Mouse (Mus musculus) embryonic facial prominence, embryonic 12.5 days (tissue): ENCODE data around the gene Crlf1. TPM values are rescaled to one million over a fixed set of nuclear protein-coding genes. Genes with fewer than 3 reads are reported as not detected.

ENCODE experiments used
- ATAC-seq: fragments of 200-750 bp; cut with Nextera tagmentation; 2 replicates; pipeline ENCODE4 v1.8.0; 2017; ENCODE audit not compliant: insufficient number of reproducible peaks, insufficient read depth, low FRiP score, low TSS enrichment
- H3K27ac ChIP-seq: fragments of 300-500 bp; sonication (generic); 2 replicates; pipeline ENCODE4 v1.5.1; 2016; ENCODE audit warnings: mild to moderate bottlenecking
- H3K27me3 ChIP-seq: fragments of 300-500 bp; sonication (generic); 2 replicates; pipeline ENCODE4 v1.6.1; 2016; ENCODE audit warnings: mild to moderate bottlenecking, moderate library complexity
- H3K36me3 ChIP-seq: fragments of 300-500 bp; sonication (generic); 2 replicates; pipeline ENCODE4 v1.6.1; 2016; ENCODE audit warnings: mild to moderate bottlenecking
- H3K4me1 ChIP-seq: fragments of 300-500 bp; sonication (generic); 2 replicates; pipeline ENCODE4 v1.6.1; 2016
- H3K4me2 ChIP-seq: fragments of 300-500 bp; sonication (generic); replicated peaks from 2 replicates; pipeline ENCODE4 v1.6.1; 2016; ENCODE audit warnings: mild to moderate bottlenecking, moderate library complexity
- H3K4me3 ChIP-seq: fragments of 300-500 bp; sonication (generic); 2 replicates; pipeline ENCODE4 v1.5.1; 2016; ENCODE audit warnings: mild to moderate bottlenecking
- H3K9ac ChIP-seq: fragments of 300-500 bp; sonication (generic); 2 replicates; pipeline ENCODE4 v1.6.1; 2016; ENCODE audit warnings: mild to moderate bottlenecking, moderate library complexity
- H3K9me3 ChIP-seq: fragments of 300-500 bp; sonication (generic); 2 replicates; pipeline ENCODE4 v1.6.1; 2016; ENCODE audit warnings: mild to moderate bottlenecking, moderate library complexity
- WGBS: fragments of 180-500 bp; shearing (Covaris S2); methylation state at CpG from one replicate; pipeline ENCODE4 v1.1.7; 2016; 5-methylcytosine and 5-hydroxymethylcytosine counted together
- polyA plus RNA-seq: library from polyadenylated mRNA; unstranded; fragments of >200 nt; fragmentation: Nextera tagmentation; extraction: Ambion mirVana; gene quantifications from 2 replicates; pipeline ENCODE4 v1.2.1, GENCODE M21; 2016

Gene Crlf1
- polyA plus RNA-seq, 1 experiment from 2014 or later, result 74.4 TPM

DNA sequence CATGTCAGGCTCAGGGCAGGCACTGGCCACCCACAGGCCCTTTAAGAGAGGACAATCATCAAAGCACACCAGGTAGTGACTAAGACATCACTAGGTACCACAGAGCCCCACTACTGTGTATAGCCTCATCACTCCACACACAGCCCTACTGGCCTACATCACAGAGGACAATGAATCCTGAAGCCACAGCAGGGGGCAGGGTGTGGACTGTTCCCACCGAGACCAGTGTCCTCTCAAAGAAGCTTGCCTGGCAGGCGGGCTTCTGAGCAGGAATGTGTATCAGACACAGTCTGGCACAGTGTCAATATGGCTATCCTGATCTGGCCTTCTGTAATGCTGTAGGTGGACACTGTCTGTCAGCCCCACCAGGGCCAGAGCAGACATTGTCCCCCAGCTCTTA, 23.0 kb upstream of the Crlf1 start:
- WGBS, result 75% methylated on average over 2 of the region's 2 CpGs
- H3K36me3 ChIP-seq, result peaks cover 11% of the 10 kb centered on the region; the same call in 1 of the 2 replicates

DNA sequence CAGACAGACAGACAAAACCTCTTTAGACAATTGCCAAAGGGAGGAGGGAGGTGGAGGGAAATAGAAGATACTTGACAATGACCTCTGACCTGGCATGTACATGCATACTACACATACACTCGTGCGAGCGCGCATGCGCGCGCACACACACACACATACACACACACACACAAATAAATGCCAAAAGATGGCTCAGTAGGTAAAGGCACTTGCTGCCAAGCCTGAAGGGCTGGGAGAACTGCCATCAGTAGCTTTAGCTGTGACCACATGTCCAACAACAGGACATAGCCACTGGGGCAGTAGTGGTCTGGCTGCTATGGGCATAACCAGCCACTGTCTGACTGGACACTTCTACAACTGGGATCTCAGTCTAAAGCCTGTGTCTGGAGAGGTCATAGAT, 21.1 kb upstream of the Crlf1 start:
- WGBS, result 94% methylated on average over 7 of the region's 7 CpGs
- H3K4me2 ChIP-seq, result no peak overlapping the region
- no peak for ATAC-seq
- no peaks in the 10 kb centered on the region for H3K9me3 ChIP-seq
- H3K4me3 ChIP-seq, result no peak overlapping the region
- peaks cover 23% of the 10 kb centered on the region for H3K4me1 ChIP-seq
- H3K9ac ChIP-seq, result no peak overlapping the region
- H3K36me3 ChIP-seq, result 0 out of 2 replicates have a peak, but pooled peaks cover 2% of the 10 kb centered on the region
- no peaks in the 10 kb centered on the region for H3K27me3 ChIP-seq
- no peak overlapping the region for H3K27ac ChIP-seq

More for the DNA sequence above, 23.0 kb upstream of the Crlf1 start:
- Histone ChIP-seq H3K9ac (no peak overlapping the region), H3K4me3 (no peak overlapping the region), H3K9me3 (no peaks in the 10 kb centered on the region), H3K27me3 (no peaks in the 10 kb centered on the region), H3K4me1 (peaks cover 18% of the 10 kb centered on the region), H3K27ac (no peak overlapping the region), H3K4me2 (no peak overlapping the region)
- no peak for ATAC-seq

GRCm38 (mm10) chr8:70476333-70477268, 16.4 kb upstream of the Crlf1 start, which contains the start of gene Klhl26:
TSS of gene Klhl26 (minus strand) at chr8:70476968.
- peak within 1 kb of the TSS; percentile 82 for H3K9ac ChIP-seq
- no peaks in the 10 kb centered on the region for H3K36me3 ChIP-seq
- peaks cover 19% of the 10 kb centered on the region for H3K4me1 ChIP-seq
- peak; percentile 64 for ATAC-seq
- peak within 1 kb of the TSS; percentile 75 for H3K4me2 ChIP-seq
- no peaks in the 10 kb centered on the region for H3K9me3 ChIP-seq
- peak within 1 kb of the TSS; percentile 26; the same call in 1 of the 2 replicates for H3K27ac ChIP-seq
- H3K4me3 ChIP-seq, result peak within 1 kb of the TSS; percentile 63
- under 1% methylated on average over 53 of the region's 53 CpGs for WGBS
- H3K27me3 ChIP-seq, result no peaks in the 10 kb centered on the region

DNA sequence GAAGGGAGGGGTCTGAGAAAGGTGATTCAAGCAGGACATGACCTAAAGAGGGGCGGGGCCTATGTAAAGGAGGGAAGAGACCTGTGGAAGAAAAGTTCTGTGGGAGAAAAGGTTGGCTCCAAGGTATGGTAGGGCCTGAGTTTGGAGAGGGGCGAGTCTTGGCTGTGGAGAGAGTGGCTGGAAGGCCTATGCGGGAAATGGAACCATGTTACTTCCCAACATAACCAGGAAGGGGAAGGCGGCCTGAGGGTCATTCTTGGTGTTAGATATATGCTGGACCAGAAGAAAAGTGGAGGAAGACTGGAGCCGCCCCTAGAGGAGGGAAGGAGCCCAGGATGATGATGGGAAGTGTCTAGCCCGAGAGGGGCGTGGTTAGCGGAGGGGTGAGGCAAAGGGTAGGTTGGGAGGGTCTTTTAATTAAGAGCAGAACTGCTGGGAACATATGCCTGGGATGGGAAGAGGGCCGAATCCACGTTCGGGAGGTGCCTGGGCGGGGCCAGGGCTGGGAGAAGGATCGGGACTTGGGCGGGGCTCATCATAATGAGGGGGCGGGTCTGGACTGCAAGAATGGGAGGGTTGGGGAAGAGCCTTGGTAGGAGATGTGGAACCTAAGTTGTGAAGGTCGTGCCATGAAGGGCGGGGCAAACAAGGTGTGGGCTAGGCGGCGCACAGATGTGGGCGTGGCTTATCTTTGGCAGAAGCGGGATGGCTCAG, 15.5 kb upstream of the Crlf1 start:
- Histone ChIP-seq H3K27ac (0 out of 2 replicates have a peak overlapping the region, but pooled peaks have one; percentile 0), H3K36me3 (no peaks in the 10 kb centered on the region), H3K27me3 (0 out of 2 replicates have a peak, but pooled peaks cover 2% of the 10 kb centered on the region), H3K4me1 (peaks cover 19% of the 10 kb centered on the region), H3K9me3 (no peaks in the 10 kb centered on the region), H3K4me2 (peak overlapping the region; percentile 75), H3K4me3 (peak overlapping the region; percentile 63), H3K9ac (peak overlapping the region; percentile 16; the same call in 1 of the 2 replicates)
- peak; percentile 65 for ATAC-seq
- whole genome bisulfite sequencing, result 2% methylated on average over 21 of the region's 21 CpGs

DNA sequence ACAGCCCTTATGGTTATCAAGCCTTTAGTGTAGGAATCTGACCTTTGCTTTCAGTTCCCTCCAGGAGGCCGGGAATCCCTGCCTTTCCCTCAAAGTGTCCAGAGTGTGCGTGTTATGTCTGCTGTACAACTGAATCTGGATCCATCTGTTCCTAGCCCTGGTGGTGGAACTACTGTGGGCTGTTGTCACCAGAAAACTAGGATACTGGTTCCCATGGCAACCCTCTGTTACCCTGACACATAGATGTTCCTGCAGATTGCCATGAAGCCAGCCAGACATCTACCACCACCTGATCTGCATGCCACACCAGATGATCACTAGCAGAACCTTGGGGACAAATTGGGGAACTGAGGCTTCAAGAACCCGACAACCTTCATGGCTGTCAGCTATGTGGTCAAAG, 11.1 kb upstream of the Crlf1 start:
- H3K27me3 ChIP-seq, result peaks cover 22% of the 10 kb centered on the region
- H3K9ac ChIP-seq, result no peak overlapping the region
- no peak overlapping the region for H3K4me3 ChIP-seq
- H3K36me3 ChIP-seq, result no peaks in the 10 kb centered on the region
- H3K4me2 ChIP-seq, result no peak overlapping the region
- H3K9me3 ChIP-seq, result no peaks in the 10 kb centered on the region
- H3K4me1 ChIP-seq, result peaks cover 18% of the 10 kb centered on the region
- ATAC-seq, result no peak
- WGBS, result 77% methylated on average over 3 of the region's 3 CpGs
- no peak overlapping the region for H3K27ac ChIP-seq

DNA sequence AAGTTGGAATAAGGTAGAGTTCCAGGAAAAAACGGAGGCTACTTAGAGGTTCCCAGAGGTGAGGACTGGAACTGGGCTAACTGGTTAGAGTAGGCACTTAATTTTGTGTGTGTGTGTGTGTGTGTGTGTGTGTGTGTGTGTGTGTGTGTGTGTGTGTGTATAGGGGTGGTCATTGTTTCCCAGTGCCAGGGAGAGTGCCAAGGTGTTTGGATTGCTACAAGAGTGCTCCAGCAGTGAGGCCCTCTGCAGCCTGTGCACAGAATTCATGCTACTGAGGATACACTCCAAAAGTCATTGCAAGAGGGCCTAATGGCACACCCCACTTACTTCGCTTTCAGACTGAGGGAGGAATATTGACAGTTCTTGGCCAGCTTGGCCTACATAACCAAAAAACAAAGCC, 10.0 kb upstream of the Crlf1 start:
- Histone ChIP-seq H3K27me3 (peaks cover 32% of the 10 kb centered on the region), H3K27ac (no peak overlapping the region), H3K4me2 (no peak overlapping the region), H3K4me3 (no peak overlapping the region), H3K9me3 (no peaks in the 10 kb centered on the region), H3K4me1 (peaks cover 18% of the 10 kb centered on the region), H3K9ac (no peak overlapping the region), H3K36me3 (no peaks in the 10 kb centered on the region)
- WGBS, result 61% methylated on average over 2 of the region's 2 CpGs
- ATAC-seq, result no peak

DNA sequence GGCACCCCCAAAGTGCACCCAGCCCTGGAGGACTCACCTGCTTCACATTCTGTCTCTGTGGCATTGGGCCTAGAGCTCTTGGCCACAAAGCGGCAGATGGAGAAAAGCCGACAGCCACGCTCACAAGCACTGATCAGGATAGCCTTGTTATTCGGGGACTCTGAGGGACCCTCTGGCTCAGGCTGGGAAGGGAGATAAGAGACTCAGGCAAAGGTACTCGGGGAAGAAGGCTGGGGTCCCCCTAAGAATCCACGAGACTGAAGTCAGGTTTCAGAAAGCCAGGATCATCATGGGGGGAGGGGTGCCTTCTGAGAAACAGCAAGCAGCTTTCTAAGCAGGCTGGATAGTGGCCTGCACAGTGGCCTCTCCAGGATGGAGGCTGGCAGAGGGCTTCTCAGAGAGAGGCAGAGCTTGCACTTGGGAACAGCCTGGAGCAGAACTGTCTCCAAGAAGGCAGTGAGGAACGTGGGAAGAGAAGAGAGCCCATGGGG, 6.7 kb upstream of the Crlf1 start:
- Histone ChIP-seq H3K36me3 (no peaks in the 10 kb centered on the region), H3K27ac (no peak overlapping the region), H3K4me1 (peaks cover 47% of the 10 kb centered on the region), H3K9me3 (no peaks in the 10 kb centered on the region), H3K4me3 (no peak overlapping the region), H3K9ac (no peak overlapping the region), H3K4me2 (0 out of 2 replicates have a peak overlapping the region, but pooled peaks have one; percentile 72), H3K27me3 (peaks cover 65% of the 10 kb centered on the region)
- WGBS, result 42% methylated on average over 7 of the region's 7 CpGs
- no peak for ATAC-seq

DNA sequence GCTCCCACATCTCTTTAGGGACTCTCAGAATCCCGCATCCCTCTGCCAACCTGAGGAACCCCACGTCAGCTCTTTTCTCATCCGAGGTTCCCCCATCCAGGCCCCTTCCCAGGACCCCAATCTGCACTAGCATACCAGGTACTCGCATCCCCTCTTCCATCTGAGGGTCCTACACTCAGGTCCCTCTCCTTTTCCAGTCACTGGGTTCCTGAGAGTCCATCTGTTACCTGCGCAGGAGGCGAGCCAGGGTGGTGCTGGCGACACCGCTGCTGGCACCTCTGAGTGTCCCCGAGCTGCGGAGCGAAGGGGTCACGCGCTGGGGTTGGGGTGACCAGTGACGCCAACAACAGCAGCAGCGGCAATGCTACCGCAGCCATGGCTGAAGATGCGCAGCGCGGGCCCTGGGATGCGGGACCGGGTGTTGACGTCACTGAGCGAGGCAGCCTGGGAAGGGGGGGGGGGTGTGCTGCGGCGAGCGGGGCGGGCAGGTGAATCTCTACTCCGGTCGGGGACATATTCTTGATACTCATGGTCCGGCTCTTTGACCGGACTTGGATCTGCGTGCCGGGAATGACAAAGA, 5.9 kb upstream of the Crlf1 start, which contains the start of gene Tmem59l:
TSS of gene Tmem59l (minus strand) at position 418 of the 580 bp plus-strand sequence.
- H3K9me3 ChIP-seq, result no peaks in the 10 kb centered on the region
- H3K4me1 ChIP-seq, result peaks cover 55% of the 10 kb centered on the region
- 5% methylated on average over 33 of the region's 33 CpGs for WGBS
- H3K4me2 ChIP-seq, result peak within 1 kb of the TSS; percentile 72
- peaks cover 72% of the 10 kb centered on the region for H3K27me3 ChIP-seq
- H3K36me3 ChIP-seq, result no peaks in the 10 kb centered on the region
- peak within 1 kb of the TSS; percentile 4; the same call in 1 of the 2 replicates for H3K27ac ChIP-seq
- ATAC-seq, result no peak
- H3K4me3 ChIP-seq, result peak within 1 kb of the TSS; percentile 39
- peak within 1 kb of the TSS; percentile 38 for H3K9ac ChIP-seq

GRCm38 (mm10) chr8:70487993-70488796, 4.8 kb upstream of the Crlf1 start:
- H3K27me3 ChIP-seq, result peaks cover 80% of the 10 kb centered on the region
- peak overlapping the region; percentile 30 for H3K4me3 ChIP-seq
- peak overlapping the region; percentile 72 for H3K4me2 ChIP-seq

GRCm38 (mm10) chr8:70488931-70489470, 4.0 kb upstream of the Crlf1 start:
- under 1% methylated on average over 14 of the region's 14 CpGs for WGBS
- ATAC-seq, result no peak
- H3K4me2 ChIP-seq, result peak overlapping the region; percentile 72
- H3K36me3 ChIP-seq, result no peaks in the 10 kb centered on the region
- H3K4me1 ChIP-seq, result peaks cover 73% of the 10 kb centered on the region
- H3K4me3 ChIP-seq, result peak overlapping the region; percentile 30
- H3K9me3 ChIP-seq, result no peaks in the 10 kb centered on the region
- H3K27me3 ChIP-seq, result peaks cover 87% of the 10 kb centered on the region
- peak overlapping the region; percentile 31 for H3K27ac ChIP-seq
- peak overlapping the region; percentile 36; the same call in 1 of the 2 replicates for H3K9ac ChIP-seq

More at GRCm38 (mm10) chr8:70487993-70488796, 4.8 kb upstream of the Crlf1 start:
- no peak for ATAC-seq
- peak overlapping the region; percentile 4; the same call in 1 of the 2 replicates for H3K27ac ChIP-seq
- H3K36me3 ChIP-seq, result no peaks in the 10 kb centered on the region
- peak overlapping the region; percentile 17; the same call in 1 of the 2 replicates for H3K9ac ChIP-seq
- peaks cover 65% of the 10 kb centered on the region for H3K4me1 ChIP-seq
- H3K9me3 ChIP-seq, result no peaks in the 10 kb centered on the region
- 3% methylated on average over 55 of the region's 55 CpGs for WGBS
